Mouse (Mus musculus) hindbrain, embryonic 12.5 days (tissue): ENCODE results near the gene Rbms3. TPM values are rescaled to one million over a fixed set of nuclear protein-coding genes. Genes with fewer than 3 reads are reported as not detected.
A peak's percentile ranks its signal among the peaks of the same experiment; 100 is the strongest.

ENCODE experiments used
- ATAC-seq: fragments of 200-750 bp; cut with Nextera tagmentation; 2 replicates; pipeline ENCODE4 v1.8.0; 2017; ENCODE audit warnings: moderate TSS enrichment; ENCODE audit not compliant: low FRiP score
- H3K27ac ChIP-seq: fragments of 300-500 bp; sonication (generic); 2 replicates; pipeline ENCODE4 v1.5.1; 2016; ENCODE audit warnings: mild to moderate bottlenecking
- H3K27me3 ChIP-seq: fragments of 300-500 bp; sonication (generic); 2 replicates; pipeline ENCODE4 v1.6.1; 2016; ENCODE audit warnings: mild to moderate bottlenecking
- H3K36me3 ChIP-seq: fragments of 300-500 bp; sonication (generic); 2 replicates; pipeline ENCODE4 v1.6.1; 2016; ENCODE audit warnings: mild to moderate bottlenecking
- H3K4me1 ChIP-seq: fragments of 300-500 bp; sonication (generic); 2 replicates; pipeline ENCODE4 v1.6.1; 2016
- H3K4me2 ChIP-seq: fragments of 300-500 bp; sonication (generic); replicated peaks from 2 replicates; pipeline ENCODE4 v1.6.1; 2016; ENCODE audit warnings: mild to moderate bottlenecking
- H3K4me3 ChIP-seq: fragments of 300-500 bp; sonication (generic); 2 replicates; pipeline ENCODE4 v1.5.1; 2016; ENCODE audit warnings: mild to moderate bottlenecking
- H3K9ac ChIP-seq: fragments of 300-500 bp; sonication (generic); 2 replicates; pipeline ENCODE4 v1.6.1; 2016; ENCODE audit warnings: mild to moderate bottlenecking, moderate library complexity
- H3K9me3 ChIP-seq: fragments of 300-500 bp; sonication (generic); replicated peaks from 2 replicates; pipeline ENCODE4 v1.6.1; 2016; ENCODE audit warnings: mild to moderate bottlenecking
- WGBS: fragments of 180-500 bp; shearing (Covaris S2); methylation state at CpG from one replicate; pipeline ENCODE4 v1.1.7; 2016; 5-methylcytosine and 5-hydroxymethylcytosine counted together
- polyA plus RNA-seq: library from polyadenylated mRNA; unstranded; fragments of >200 nt; fragmentation: Nextera tagmentation; extraction: Ambion mirVana; gene quantifications from 2 replicates; pipeline ENCODE4 v1.2.1, GENCODE M21; 2016

Rbms3 gene
- polyA plus RNA-seq, 1 experiment from 2014 or later: 58.7 TPM

DNA sequence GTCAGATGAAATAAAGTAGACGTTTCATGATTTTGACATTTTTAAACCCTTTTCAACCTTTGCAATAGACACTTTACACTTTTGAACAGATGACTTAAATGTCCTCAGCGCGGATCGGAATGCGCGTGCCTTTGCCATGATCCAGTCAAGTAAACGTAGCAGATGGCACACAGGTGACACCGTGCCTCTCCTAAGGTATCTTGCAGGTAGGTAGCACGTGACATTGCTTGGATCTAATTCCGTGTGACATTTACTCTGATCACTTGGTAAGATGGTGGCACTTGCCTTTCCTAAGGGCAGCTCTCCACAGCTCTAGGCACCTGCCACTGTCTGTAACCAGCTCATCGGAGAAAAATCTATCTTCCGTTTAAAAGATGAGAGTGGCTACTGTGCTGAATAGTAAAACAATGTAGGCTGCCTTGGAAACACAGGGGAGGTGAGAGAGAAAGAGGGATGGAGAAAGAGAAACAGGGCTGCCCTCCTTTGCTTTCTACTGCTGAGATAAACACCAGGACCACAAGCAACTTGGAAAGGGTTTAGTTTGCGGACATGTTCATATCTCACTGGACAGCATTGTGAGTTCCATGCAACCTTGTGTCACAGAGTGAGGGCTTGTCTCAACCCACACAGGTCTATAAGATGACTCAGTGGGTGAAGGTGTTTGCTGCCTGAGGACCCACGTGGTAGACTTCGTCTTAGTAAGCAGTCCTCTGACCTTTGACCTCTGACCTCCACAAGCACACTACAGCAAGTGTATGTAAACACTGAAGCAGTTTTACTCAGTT is 338.5 kb downstream of the Rbms3 start:
- no peak overlapping the region for H3K27ac ChIP-seq
- no peak overlapping the region for H3K4me3 ChIP-seq
- no peaks in the 10 kb centered on the region for H3K4me1 ChIP-seq
- WGBS: 76% methylated on average over 15 of the region's 15 CpGs
- no peak overlapping the region for H3K9ac ChIP-seq
- no peak for ATAC-seq
- H3K27me3 ChIP-seq: no peaks in the 10 kb centered on the region
- no peak overlapping the region for H3K4me2 ChIP-seq
- no peaks in the 10 kb centered on the region for H3K36me3 ChIP-seq
- H3K9me3 ChIP-seq: no peaks in the 10 kb centered on the region

DNA sequence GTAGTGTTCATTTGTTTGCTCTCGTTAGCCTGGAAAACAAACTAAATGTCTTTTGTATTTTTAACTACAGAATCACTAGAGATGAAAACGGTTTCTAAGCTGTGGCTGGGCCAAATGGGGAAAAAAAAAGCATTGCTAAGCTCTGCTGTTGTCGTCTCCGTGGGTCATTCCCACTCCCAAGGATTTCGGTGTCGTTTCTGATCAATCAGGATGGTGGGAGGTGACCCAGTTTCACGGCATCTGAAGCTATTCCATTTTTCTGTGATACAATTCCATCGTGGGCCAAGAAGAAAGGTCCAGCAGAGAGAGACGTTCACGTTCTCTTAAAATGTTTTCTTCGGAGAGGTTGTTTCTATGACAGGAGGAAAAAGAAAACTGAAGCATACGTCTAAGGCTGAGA is 354.9 kb downstream of the Rbms3 start:
- Histone ChIP-seq H3K9me3 (no peaks in the 10 kb centered on the region), H3K4me2 (no peak overlapping the region), H3K9ac (no peak overlapping the region), H3K36me3 (no peaks in the 10 kb centered on the region), H3K27ac (no peak overlapping the region), H3K4me1 (no peaks in the 10 kb centered on the region), H3K27me3 (no peaks in the 10 kb centered on the region), H3K4me3 (no peak overlapping the region)
- no peak for ATAC-seq
- WGBS: 83% methylated on average over 12 of the region's 12 CpGs

DNA sequence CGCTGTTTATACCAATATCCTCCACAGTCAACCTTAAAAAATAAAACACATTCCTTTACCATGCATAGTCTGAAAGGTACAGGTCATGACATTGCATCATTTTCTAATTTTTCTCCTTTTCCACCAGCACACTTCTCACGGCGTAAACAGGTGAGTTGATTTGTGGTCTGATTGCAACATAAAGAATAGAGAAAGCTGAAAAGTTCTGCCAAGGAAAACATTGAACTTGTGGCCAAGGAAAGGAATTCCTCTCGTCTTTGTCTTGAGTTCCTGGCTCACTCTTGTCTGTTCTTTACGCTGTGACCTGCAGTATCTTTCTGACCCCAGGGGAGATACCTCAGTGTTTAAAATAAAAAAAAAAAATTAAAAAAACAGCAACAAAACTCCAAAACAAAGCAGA is 370.1 kb downstream of the Rbms3 start:
- Histone ChIP-seq H3K4me2 (no peak overlapping the region), H3K4me1 (no peaks in the 10 kb centered on the region), H3K9me3 (no peaks in the 10 kb centered on the region), H3K4me3 (no peak overlapping the region), H3K27ac (no peak overlapping the region), H3K36me3 (no peaks in the 10 kb centered on the region), H3K9ac (no peak overlapping the region), H3K27me3 (no peaks in the 10 kb centered on the region)
- no peak for ATAC-seq
- 91% methylated on average over 5 of the region's 5 CpGs for WGBS

DNA sequence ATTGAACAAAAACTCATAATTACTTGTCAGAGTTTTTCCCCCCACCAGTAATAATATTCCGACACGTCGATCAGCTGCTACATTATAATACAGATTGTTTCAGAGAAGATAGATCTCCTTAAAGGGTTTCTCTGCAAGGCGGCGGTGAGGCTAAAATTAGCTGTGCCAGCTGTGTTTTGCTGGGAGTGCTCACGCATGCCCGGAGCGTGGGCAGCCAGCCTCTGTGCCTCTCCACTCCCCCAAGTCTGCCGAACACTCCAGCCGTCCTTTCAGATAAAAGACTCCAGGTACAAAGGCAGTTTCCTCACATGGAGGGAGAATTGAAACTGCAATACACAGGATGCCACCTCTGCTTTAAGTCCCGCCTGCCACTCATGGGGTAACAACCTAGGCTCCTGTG is 376.4 kb downstream of the Rbms3 start:
- Histone ChIP-seq H3K4me1 (peaks cover 22% of the 10 kb centered on the region), H3K4me3 (no peak overlapping the region), H3K27ac (no peak overlapping the region), H3K4me2 (peak overlapping the region; percentile 81), H3K9ac (no peak overlapping the region), H3K27me3 (no peaks in the 10 kb centered on the region), H3K36me3 (no peaks in the 10 kb centered on the region), H3K9me3 (no peaks in the 10 kb centered on the region)
- no peak for ATAC-seq
- WGBS: 38% methylated on average over 11 of the region's 11 CpGs

DNA sequence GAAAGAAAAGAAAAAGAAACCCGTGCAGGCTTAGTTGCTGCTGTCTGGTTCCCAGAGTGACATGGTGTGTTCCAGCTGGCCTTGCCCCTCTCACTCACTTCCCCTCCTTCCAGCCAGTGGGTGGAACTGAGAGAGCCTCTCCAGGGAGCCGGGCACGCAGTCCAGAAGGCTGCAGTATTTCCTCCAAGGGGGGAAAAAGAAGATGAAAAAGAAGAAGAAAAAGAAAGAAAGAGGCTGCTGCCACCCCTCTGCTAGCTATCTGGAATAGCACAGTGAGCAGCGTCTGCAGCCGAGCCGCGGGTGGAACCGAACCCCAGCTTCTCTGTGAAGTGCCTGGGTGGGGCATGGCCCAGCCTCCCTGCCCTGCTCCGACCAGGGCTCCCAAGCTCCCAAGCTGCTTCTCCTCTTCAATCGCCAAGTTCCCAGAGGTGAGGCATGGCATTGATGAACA is 377.3 kb downstream of the Rbms3 start:
- Histone ChIP-seq H3K4me1 (peaks cover 27% of the 10 kb centered on the region), H3K9me3 (no peaks in the 10 kb centered on the region), H3K27me3 (no peaks in the 10 kb centered on the region), H3K4me2 (peak overlapping the region; percentile 81), H3K9ac (peak overlapping the region; percentile 74), H3K36me3 (no peaks in the 10 kb centered on the region), H3K4me3 (peak overlapping the region; percentile 57), H3K27ac (peak overlapping the region; percentile 40; the same call in 1 of the 2 replicates)
- ATAC-seq: peak; percentile 79
- WGBS: 1% methylated on average over 10 of the region's 10 CpGs

DNA sequence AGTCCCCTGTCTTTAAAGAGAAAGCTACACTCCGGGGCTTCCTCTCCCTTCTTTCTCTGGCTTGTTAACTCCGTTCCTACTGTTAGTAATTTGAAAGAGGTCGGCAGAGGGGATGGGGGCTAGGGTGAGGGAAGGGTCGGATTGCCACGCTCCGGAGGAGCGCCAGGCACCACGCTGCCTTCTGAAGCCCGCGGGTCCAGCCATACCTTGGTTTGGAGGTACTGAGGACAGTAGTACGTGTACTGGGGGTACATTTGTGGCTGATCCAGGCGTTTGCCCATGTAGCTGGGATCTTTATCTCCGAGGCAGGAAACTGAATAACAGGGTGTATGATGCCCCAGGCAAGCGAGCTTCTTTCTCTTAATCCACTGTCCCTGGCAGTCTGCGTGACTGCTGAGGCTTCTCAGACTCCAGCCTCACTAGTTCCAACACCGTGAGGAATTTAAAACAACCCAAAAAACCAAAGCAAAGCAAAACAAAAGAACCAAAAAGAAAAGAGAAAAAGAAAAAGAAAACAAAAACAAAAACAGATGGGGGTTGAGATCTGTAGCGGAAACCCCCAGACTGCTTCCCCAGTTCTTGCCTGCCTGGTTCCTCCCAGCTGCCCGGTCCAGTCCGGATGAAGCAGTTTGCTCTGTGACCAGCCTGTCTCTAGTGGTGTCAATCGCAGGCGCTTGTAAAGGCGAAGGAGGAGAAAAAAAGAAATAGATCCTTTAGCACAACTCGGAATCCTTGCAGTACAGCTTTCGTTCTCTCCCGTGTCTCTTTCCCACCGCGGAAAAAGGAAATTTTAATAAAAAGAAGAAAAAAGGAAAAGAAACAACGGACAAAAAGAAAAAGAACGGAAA is 378.0 kb downstream of the Rbms3 start:
- Histone ChIP-seq H3K27ac (peak overlapping the region; percentile 76), H3K4me2 (peak overlapping the region; percentile 81), H3K4me3 (peak overlapping the region; percentile 57), H3K9me3 (no peaks in the 10 kb centered on the region), H3K4me1 (peaks cover 28% of the 10 kb centered on the region), H3K27me3 (no peaks in the 10 kb centered on the region), H3K36me3 (no peaks in the 10 kb centered on the region), H3K9ac (peak overlapping the region; percentile 74)
- WGBS: 1% methylated on average over 29 of the region's 29 CpGs
- ATAC-seq: peak; percentile 73

DNA sequence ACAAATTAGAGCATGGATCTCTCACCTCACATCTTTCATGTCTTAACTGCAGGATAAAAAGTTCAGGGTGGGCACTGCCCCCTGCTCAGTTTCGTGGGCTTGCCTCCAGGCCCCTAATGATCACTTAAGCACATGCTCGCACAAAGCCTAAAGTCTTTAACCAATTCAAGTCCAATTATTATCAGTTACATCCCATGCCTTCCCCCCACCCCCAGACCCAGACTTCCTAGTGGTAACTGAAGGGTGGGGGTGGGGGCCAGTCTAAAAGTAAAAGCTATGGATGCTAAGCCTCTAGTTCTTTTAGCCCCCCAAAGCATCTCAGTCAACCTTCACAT is 378.9 kb downstream of the Rbms3 start:
- Histone ChIP-seq H3K27ac (peak overlapping the region; percentile 76; the same call in 1 of the 2 replicates), H3K27me3 (no peaks in the 10 kb centered on the region), H3K4me2 (peak overlapping the region; percentile 81), H3K4me3 (peak overlapping the region; percentile 57), H3K9me3 (no peaks in the 10 kb centered on the region), H3K9ac (peak overlapping the region; percentile 74), H3K36me3 (no peaks in the 10 kb centered on the region), H3K4me1 (peaks cover 28% of the 10 kb centered on the region)
- WGBS: 2% methylated on average over 2 of the region's 2 CpGs
- no peak for ATAC-seq

DNA sequence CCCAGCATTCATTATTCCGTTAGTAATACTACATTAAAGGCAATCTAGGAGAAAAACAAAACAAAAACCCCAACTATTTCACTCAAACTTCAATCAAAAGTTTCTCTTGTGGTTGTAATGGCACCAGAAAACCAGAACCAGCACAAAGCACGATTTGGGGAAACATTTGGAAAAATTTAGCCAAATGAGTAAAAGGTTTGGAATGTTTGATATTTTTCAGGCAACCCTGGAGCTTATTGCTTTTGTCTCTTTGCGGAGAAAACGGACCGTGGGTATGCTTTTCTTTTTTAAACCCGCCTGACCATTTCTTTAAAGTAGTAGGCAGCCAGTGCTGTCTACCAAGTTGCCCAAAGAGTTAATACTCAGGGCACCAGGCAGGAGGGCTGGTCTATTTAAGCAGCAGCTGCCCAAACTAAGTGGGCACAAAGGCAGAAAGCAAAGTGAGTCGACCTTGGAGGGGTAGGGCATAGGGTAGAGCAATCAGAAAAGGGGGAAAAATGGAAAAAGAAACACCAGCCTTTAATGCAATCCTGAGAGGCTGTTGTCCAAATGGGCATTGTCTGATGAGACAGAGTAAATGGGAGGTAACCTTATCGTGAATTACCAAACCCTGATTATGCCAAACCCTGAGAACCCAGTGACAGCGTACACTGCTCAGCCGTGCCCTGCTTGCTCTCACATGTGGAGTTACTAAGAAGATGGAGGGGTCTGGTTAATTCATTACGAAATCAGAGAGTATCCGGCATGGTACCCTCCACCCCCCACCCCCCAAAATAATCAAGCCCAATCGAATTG is 379.5 kb downstream of the Rbms3 start:
- H3K27ac ChIP-seq: no peak overlapping the region
- H3K9me3 ChIP-seq: no peaks in the 10 kb centered on the region
- H3K4me2 ChIP-seq: peak overlapping the region; percentile 81
- ATAC-seq: peak; percentile 33; the same call in 1 of the 2 replicates
- H3K4me1 ChIP-seq: peaks cover 30% of the 10 kb centered on the region
- WGBS: 32% methylated on average over 13 of the region's 13 CpGs
- H3K4me3 ChIP-seq: peak overlapping the region; percentile 57
- peak overlapping the region; percentile 74 for H3K9ac ChIP-seq
- H3K27me3 ChIP-seq: no peaks in the 10 kb centered on the region
- no peaks in the 10 kb centered on the region for H3K36me3 ChIP-seq

DNA sequence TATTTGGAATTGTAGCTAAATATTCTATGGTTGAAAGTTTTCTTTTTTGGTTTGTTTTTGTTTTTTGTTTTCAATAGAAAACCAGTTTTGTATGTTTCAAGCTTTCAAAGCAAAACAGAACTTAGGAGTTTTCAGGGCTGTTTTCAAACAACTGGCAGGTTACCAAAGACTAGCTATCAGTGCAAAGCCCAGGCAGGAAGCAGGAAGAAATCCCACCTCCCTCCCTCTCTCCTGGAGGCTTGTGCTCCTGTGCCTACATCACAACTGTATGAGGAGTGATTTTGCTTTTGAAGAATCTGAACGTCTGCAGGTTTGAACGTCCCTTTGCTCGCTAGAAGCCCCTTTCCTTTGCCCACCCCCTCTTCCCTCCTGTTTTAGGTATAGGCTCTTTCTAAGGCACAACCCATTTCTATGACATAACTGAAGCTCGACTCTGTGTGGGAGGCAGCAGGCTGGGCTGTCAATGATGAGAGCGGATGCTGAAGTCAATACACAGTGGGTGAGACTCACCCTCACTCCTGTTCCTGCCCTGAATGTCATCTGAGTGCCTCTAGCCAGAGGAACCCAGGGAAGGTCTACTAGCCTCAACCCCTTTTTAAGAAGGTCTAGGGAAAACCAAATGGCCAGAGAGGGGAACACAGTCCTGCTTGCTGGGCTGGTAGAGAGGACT is 382.3 kb downstream of the Rbms3 start:
- no peaks in the 10 kb centered on the region for H3K27me3 ChIP-seq
- H3K36me3 ChIP-seq: no peaks in the 10 kb centered on the region
- H3K9ac ChIP-seq: no peak overlapping the region
- no peak for ATAC-seq
- peaks cover 23% of the 10 kb centered on the region for H3K4me1 ChIP-seq
- H3K9me3 ChIP-seq: no peaks in the 10 kb centered on the region
- H3K27ac ChIP-seq: 0 out of 2 replicates have a peak overlapping the region, but pooled peaks have one; percentile 23
- WGBS: 41% methylated on average over 5 of the region's 5 CpGs
- H3K4me3 ChIP-seq: no peak overlapping the region
- peak overlapping the region; percentile 30; the same call in 1 of the 2 replicates for H3K4me2 ChIP-seq

DNA sequence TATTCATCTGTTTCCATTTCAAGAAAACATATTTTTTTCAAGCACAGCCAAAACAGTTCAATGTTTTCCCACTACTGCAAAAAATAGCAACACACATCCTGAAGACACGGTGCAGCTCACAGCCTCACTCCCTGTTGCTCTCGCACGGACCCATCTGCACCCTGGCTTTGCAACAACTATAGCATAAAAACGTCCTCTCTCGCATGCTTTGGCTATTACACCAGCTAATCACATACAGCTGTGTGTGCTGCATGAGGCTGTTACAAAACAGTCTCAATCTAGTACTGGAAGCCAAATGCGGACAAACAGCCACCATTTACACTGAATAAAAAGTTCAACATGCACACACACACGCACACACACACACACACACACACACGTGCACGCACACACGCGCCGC is 383.5 kb downstream of the Rbms3 start:
- Histone ChIP-seq H3K4me1 (peaks cover 22% of the 10 kb centered on the region), H3K27me3 (no peaks in the 10 kb centered on the region), H3K36me3 (0 out of 2 replicates have a peak, but pooled peaks cover 3% of the 10 kb centered on the region), H3K9ac (no peak overlapping the region), H3K9me3 (0 out of 2 replicates have a peak, but pooled peaks cover 8% of the 10 kb centered on the region), H3K4me3 (no peak overlapping the region), H3K27ac (no peak overlapping the region), H3K4me2 (no peak overlapping the region)
- ATAC-seq: no peak
- 76% methylated on average over 12 of the region's 12 CpGs for WGBS

DNA sequence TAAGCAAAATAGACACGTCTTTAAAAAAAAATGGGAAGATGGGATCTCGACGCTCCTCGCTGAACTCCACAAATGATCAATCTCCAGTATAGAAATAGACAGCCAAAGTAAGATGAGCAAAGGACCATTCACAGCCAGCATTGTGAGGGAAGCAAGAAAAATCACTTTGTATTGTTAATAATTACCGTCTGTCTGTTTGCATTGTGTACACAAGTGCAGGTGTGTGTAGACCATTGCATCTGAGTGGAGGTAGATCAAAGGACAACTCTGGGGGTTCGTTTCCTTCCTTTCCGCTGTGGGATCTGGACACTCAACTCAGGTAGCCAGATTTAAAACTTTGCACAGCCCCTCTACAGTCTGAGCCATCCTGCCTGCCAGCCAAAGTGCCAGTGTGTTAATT is 386.3 kb downstream of the Rbms3 start:
- 91% methylated on average over 7 of the region's 7 CpGs for WGBS
- Histone ChIP-seq H3K4me2 (no peak overlapping the region), H3K9me3 (0 out of 2 replicates have a peak, but pooled peaks cover 8% of the 10 kb centered on the region), H3K4me3 (no peak overlapping the region), H3K27ac (no peak overlapping the region), H3K36me3 (0 out of 2 replicates have a peak, but pooled peaks cover 3% of the 10 kb centered on the region), H3K9ac (no peak overlapping the region), H3K27me3 (no peaks in the 10 kb centered on the region), H3K4me1 (peaks cover 9% of the 10 kb centered on the region; the same call in 1 of the 2 replicates)
- ATAC-seq: no peak
